Mouse (Mus musculus) stomach, postnatal 0 days (tissue): ENCODE results near the gene Grid1. TPM values are rescaled to one million over a fixed set of nuclear protein-coding genes. Genes with fewer than 3 reads are reported as not detected.

Experiments
- ATAC-seq: fragments of 200-750 bp; cut with Nextera tagmentation; 2 replicates; pipeline ENCODE4 v1.8.0; 2017; ENCODE audit not compliant: low FRiP score, low TSS enrichment
- DNase-seq: peaks from one replicate; pipeline ENCODE4 v3.0.0-alpha.2; 2016; ENCODE audit warnings: low spot score
- H3K27ac ChIP-seq: fragments of 300-500 bp; sonication (generic); replicated peaks from 2 replicates; pipeline ENCODE4 v1.5.1; 2014; ENCODE audit warnings: mild to moderate bottlenecking, control low read depth
- H3K27me3 ChIP-seq: fragments of 300-500 bp; sonication (generic); 2 replicates; pipeline ENCODE4 v1.6.1; 2014; ENCODE audit warnings: low read length; ENCODE audit not compliant: control insufficient read depth, insufficient read depth
- H3K36me3 ChIP-seq: fragments of 300-500 bp; sonication (generic); 2 replicates; pipeline ENCODE4 v1.6.1; 2014; ENCODE audit warnings: low read length, mixed read lengths; ENCODE audit not compliant: control insufficient read depth, insufficient read depth
- H3K4me1 ChIP-seq: fragments of 300-500 bp; sonication (generic); replicated peaks from 2 replicates; pipeline ENCODE4 v1.6.1; 2014; ENCODE audit warnings: antibody characterized with exemption; ENCODE audit not compliant: control insufficient read depth, insufficient read depth
- H3K4me2 ChIP-seq: fragments of 300-500 bp; sonication (generic); replicated peaks from 2 replicates; pipeline ENCODE4 v1.6.1; 2014; ENCODE audit warnings: low read depth, mild to moderate bottlenecking, control low read depth, moderate library complexity
- H3K4me3 ChIP-seq: fragments of 300-500 bp; sonication (generic); 2 replicates; pipeline ENCODE4 v1.5.1; 2014; ENCODE audit warnings: low read depth, low read length, control low read depth
- H3K9ac ChIP-seq: fragments of 300-500 bp; sonication (generic); 2 replicates; pipeline ENCODE4 v1.6.1; 2014; ENCODE audit warnings: mild to moderate bottlenecking, low read length, control low read depth, mixed read lengths
- H3K9me3 ChIP-seq: fragments of 300-500 bp; sonication (generic); 2 replicates; pipeline ENCODE4 v1.6.1; 2016; ENCODE audit warnings: low read length; ENCODE audit not compliant: control insufficient read depth
- CTCF ChIP-seq: IDR thresholded peaks from 2 replicates; pipeline ENCODE4 v1.5.1; 2016; ENCODE audit warnings: antibody characterized with exemption, low read depth, mild to moderate bottlenecking, moderate library complexity
- EP300 ChIP-seq: optimal IDR thresholded peaks from 2 replicates; pipeline ENCODE3; 2016; ENCODE audit warnings: antibody characterized with exemption
- WGBS: fragments of 180-500 bp; shearing (Covaris S2); extraction: QIAGEN DNeasy Blood & Tissue Kit; methylation state at CpG from one replicate; pipeline ENCODE4 v1.1.7; 2014; 5-methylcytosine and 5-hydroxymethylcytosine counted together
- polyA plus RNA-seq: library from polyadenylated mRNA; unstranded; fragments of >200 nt; fragmentation: Nextera tagmentation; extraction: Ambion mirVana; gene quantifications from 2 replicates; pipeline ENCODE4 v1.2.1, GENCODE M21; 2015

Gene Grid1
- polyA plus RNA-seq, 1 experiment from 2014 or later, result 0.34 TPM

- Histone ChIP-seq H3K9me3 (no peaks in the 10 kb centered on the region), H3K4me3 (no peak overlapping the region), H3K36me3 (no peaks in the 10 kb centered on the region), H3K27me3 (no peaks in the 10 kb centered on the region), H3K4me1 (no peaks in the 10 kb centered on the region), H3K27ac (no peak overlapping the region), H3K9ac (no peak overlapping the region), H3K4me2 (no peak overlapping the region)
- no peak for TF ChIP-seq CTCF
- TF ChIP-seq EP300, result no peak
- WGBS, result 82% methylated on average over 6 of the region's 6 CpGs
- ATAC-seq, result no peak
- no peak for DNase-seq
These were observed 423.0 kb downstream of the Grid1 start for GRCm38 (mm10) chr14:35242882-35243281.

DNA sequence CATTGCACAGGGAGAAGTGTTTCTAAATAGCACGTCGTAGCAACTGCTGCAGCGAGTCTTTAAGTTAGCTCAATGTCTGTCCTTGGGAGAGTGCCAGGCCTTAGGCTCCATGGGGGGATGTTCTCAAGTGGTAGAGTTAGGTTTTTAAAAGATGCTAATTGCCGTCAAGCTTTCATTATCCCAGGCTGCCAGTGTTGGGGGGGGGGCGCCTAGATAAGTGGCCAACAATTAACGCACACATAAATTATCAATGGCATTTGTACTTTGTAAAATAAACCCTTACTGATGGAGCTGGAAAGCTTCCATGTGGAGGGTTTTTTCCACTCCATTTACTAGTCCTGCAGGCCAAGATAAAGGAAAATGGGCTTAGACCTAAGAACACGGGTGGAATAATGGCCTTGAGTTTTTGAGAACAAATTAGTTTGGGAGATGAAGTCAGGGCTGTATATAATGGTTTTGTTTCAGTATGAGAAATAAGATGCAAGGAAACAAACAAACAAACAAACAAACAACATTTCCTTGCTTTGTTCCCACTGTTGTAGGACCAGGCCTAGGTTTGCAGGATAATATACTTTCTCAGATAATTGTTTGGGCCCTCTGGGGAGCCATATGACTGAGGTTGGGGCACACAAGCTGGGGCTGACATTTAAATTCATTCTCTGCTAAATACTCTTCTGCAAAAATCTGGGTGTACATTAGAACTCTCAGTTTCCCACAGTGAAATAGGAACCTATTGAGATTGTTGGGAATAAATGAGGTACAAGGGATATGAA is 425.1 kb downstream of the Grid1 start:
- ATAC-seq, result no peak
- no peaks in the 10 kb centered on the region for H3K36me3 ChIP-seq
- WGBS, result 68% methylated on average over 7 of the region's 7 CpGs
- H3K9ac ChIP-seq, result no peak overlapping the region
- no peaks in the 10 kb centered on the region for H3K4me1 ChIP-seq
- TF ChIP-seq CTCF (no peak), EP300 (no peak)
- no peaks in the 10 kb centered on the region for H3K9me3 ChIP-seq
- no peak overlapping the region for H3K27ac ChIP-seq
- H3K4me2 ChIP-seq, result no peak overlapping the region
- H3K27me3 ChIP-seq, result no peaks in the 10 kb centered on the region
- H3K4me3 ChIP-seq, result no peak overlapping the region
- DNase-seq, result no peak

- TF ChIP-seq EP300, result no peak
- TF ChIP-seq CTCF, result no peak
- Histone ChIP-seq H3K4me1 (no peaks in the 10 kb centered on the region), H3K4me3 (no peak overlapping the region), H3K9me3 (no peaks in the 10 kb centered on the region), H3K36me3 (no peaks in the 10 kb centered on the region), H3K9ac (no peak overlapping the region), H3K27ac (no peak overlapping the region), H3K27me3 (no peaks in the 10 kb centered on the region), H3K4me2 (no peak overlapping the region)
- 75% methylated on average over 4 of the region's 4 CpGs for WGBS
- no peak for ATAC-seq
- no peak for DNase-seq
These were observed 430.5 kb downstream of the Grid1 start for GRCm38 (mm10) chr14:35250412-35250811.

- Histone ChIP-seq H3K27ac (no peak overlapping the region), H3K4me2 (no peak overlapping the region), H3K36me3 (no peaks in the 10 kb centered on the region), H3K9ac (no peak overlapping the region), H3K4me1 (no peaks in the 10 kb centered on the region), H3K4me3 (no peak overlapping the region), H3K27me3 (no peaks in the 10 kb centered on the region), H3K9me3 (no peaks in the 10 kb centered on the region)
- 53% methylated on average over 2 of the region's 2 CpGs for WGBS
- TF ChIP-seq CTCF, result no peak
- no peak for TF ChIP-seq EP300
- DNase-seq (no peak), ATAC-seq (no peak)
These were observed 434.6 kb downstream of the Grid1 start for GRCm38 (mm10) chr14:35254477-35254876.

DNA sequence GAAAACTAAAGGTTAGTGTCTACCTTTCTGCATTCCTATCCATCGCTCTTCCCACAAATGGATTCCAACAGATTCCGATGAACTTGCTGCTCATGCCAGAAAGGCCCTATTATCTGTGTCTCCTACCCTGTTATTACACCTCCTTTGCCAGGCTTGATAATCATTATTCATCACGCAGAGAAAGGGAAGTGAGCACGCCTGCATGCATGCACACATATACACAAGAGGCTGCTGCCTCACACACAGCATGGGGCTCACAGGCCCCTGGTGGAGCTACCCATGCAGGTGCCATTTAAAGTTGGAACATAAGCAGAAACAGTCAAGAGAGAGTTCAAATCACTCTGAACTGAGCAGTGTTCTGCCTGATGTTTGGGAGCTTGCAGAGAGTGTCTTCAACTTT is 450.4 kb downstream of the Grid1 start:
- ATAC-seq (no peak), DNase-seq (no peak)
- H3K4me2 ChIP-seq, result no peak overlapping the region
- H3K27ac ChIP-seq, result no peak overlapping the region
- no peak for TF ChIP-seq CTCF
- H3K4me3 ChIP-seq, result no peak overlapping the region
- H3K27me3 ChIP-seq, result no peaks in the 10 kb centered on the region
- no peaks in the 10 kb centered on the region for H3K4me1 ChIP-seq
- no peaks in the 10 kb centered on the region for H3K9me3 ChIP-seq
- 86% methylated on average over 4 of the region's 4 CpGs for WGBS
- no peak overlapping the region for H3K9ac ChIP-seq
- H3K36me3 ChIP-seq, result no peaks in the 10 kb centered on the region

GRCm38 (mm10) chr14:35309201-35309600 is 489.3 kb downstream of the Grid1 start:
- ATAC-seq, result no peak
- H3K36me3 ChIP-seq, result no peaks in the 10 kb centered on the region
- no peak overlapping the region for H3K4me2 ChIP-seq
- 91% methylated on average over 7 of the region's 7 CpGs for WGBS
- H3K9me3 ChIP-seq, result no peaks in the 10 kb centered on the region
- TF ChIP-seq EP300, result no peak
- TF ChIP-seq CTCF, result no peak
- no peaks in the 10 kb centered on the region for H3K27me3 ChIP-seq
- H3K9ac ChIP-seq, result no peak overlapping the region
- no peaks in the 10 kb centered on the region for H3K4me1 ChIP-seq
- H3K4me3 ChIP-seq, result no peak overlapping the region
- H3K27ac ChIP-seq, result no peak overlapping the region
- DNase-seq, result no peak
